Mouse (Mus musculus) R1 (cell line): ENCODE measurements around the gene Kdelc1.

Experiments
- DNase-seq: peaks from one replicate; pipeline ENCODE4 v3.0.0-alpha.2; 2018; ENCODE audit warnings: low read depth, low spot score

Gene Kdelc1

DNA sequence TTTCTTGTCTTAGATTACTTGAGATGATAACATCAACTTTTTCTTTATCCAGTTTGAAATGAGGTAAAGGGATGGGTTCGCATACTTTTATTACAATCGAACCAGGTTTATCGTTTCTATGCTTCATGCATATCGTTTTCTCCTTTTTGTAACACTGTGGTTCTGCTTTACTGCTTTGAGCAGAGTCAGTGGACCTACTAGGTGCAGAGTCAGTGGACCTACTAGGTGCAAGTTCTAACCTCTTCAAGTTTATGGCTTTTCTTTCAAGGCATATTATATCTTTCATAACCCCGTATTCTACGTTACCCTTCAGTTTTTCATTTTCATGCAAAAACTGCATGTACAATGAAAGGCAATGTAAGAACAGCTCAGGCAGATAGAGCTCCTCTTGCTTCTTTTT, 55.2 kb downstream of the Kdelc1 start:
- DNase-seq = no peak

DNA sequence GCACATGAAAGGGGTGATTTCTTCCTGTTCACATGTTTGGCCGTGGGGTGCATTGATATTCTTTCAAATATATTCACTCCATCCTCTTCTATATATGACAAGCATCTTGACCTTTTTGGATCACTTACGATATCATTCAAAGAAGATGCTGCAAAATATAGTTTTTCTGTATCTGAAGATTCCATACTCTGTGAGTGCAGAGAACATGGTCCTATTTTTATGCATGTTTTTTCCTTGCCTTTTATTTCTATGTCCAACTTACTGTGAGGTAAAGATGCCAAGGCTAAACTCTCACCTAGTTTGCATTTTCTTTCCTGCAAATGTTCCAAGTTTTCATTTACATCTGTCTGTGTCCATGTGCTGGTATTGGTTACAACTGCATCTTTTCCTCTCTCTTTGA, 56.8 kb downstream of the Kdelc1 start, which contains the start of gene Gm8251:
TSS of gene Gm8251 (minus strand) at position 101 of the 400 bp plus-strand sequence.
- DNase-seq = no peak

DNA sequence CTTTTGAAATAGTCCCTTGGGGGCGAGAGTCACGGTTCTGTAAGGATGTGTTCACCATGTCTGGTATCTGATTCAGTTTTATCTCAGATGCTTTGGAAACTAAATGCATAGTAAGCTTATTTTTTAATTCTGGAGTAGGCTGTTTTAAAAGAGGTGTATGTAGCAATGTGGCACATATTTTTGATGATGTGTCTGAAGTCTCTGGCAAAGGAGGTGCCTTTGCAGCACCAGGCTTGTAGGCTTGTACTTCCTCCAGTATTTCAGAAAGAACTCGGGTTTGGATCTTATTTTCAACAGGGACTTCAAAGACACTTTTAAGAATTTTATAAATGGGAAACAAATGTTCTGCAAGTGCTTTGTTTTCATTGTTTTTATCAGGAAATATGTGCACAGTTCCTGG, 60.8 kb downstream of the Kdelc1 start:
- DNase-seq = no peak
